Mouse (Mus musculus) E14TG2a.4 (cell line): ENCODE results near the gene Sox8.

Experiments used
- CTCF ChIP-seq: conservative IDR thresholded peaks from 2 replicates; pipeline ENCODE4 v1.5.1; 2014; ENCODE audit warnings: low read length
- NANOG ChIP-seq: IDR thresholded peaks from 2 replicates; pipeline ENCODE4 v1.6.1; 2014; ENCODE audit warnings: borderline replicate concordance, low read length, mixed read lengths
- POU5F1 ChIP-seq: IDR thresholded peaks from 2 replicates; pipeline ENCODE4 v1.6.1; 2014; ENCODE audit warnings: low read length, borderline replicate concordance

GRCm38 (mm10) chr17:25560554-25561222 is 9.8 kb downstream of the Sox8 start:
- TF ChIP-seq CTCF: no peak
- TF ChIP-seq POU5F1: no peak
- TF ChIP-seq NANOG: no peak
